Mouse (Mus musculus): ENCODE data around the gene 1700113H08Rik.

The 1700113H08Rik gene

GRCm38 (mm10) chr10:87212854-87213253, 155.0 kb downstream of the 1700113H08Rik start:
- DNase-seq = no peak

- DNase-seq = no peak
These were observed 172.4 kb downstream of the 1700113H08Rik start for GRCm38 (mm10) chr10:87230071-87230910.

GRCm38 (mm10) chr10:87239332-87240008, 181.6 kb downstream of the 1700113H08Rik start:
- no peak for DNase-seq

GRCm38 (mm10) chr10:87271724-87272123, 213.9 kb downstream of the 1700113H08Rik start:
- no peak for DNase-seq

GRCm38 (mm10) chr10:87272133-87272622, 214.3 kb downstream of the 1700113H08Rik start:
- DNase-seq = no peak

- DNase-seq = no peak
These were observed 217.2 kb downstream of the 1700113H08Rik start for GRCm38 (mm10) chr10:87275075-87275474.
